Mouse (Mus musculus): Measurements from ENCODE around the gene Arl3.

The Arl3 gene

DNA sequence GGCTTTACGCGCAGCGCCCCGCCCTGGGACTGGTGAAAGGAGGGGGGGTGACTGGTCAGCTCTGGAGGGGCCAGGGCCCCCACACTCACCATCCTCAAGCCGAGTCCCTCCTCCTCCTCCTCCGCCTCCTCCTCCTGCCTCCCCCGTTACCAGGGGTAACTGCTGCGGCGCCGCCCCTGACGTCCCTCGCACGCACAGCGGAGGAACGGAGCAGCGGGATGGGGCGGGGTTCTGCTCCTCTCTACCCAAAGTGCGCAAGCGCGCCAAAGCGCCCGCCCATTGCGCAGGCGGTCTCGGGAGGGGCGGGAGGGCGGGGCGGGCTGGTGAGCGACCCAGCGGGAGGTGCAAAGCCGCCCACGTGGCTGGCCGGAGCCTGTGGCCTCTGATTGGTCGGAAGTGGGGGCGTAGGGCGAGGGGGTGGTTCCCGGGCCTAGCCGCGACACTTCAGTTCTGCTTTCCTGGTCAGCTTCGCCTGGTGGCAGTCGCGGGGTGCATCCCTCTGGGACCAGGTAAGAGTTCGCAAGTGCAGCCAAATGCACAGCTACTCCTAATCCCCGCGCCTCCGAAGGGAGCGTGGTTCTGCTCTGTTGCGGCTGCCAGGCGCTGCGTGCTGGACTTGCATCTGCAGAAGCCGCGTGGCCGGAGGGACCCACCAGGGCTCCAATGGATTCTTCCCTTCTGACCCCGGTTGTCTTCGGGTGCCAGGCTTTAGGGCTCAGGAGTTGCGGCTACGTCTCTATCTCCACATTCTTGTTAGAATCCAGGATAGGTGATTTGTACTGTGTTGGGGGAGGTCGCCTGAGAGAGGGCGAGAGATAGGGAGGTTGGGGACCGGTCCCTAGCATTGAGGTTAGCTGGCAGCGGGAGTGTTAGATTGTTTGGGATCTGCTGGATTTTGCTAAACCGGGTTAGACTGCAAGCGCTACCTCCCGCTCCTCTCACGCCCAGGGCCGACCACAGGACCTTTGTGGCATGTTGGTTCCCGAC is at the start of gene Arl3, which contains the start of gene Sfxn2:
Arl3 (minus strand) TSS at position 248 of the 987 bp plus-strand sequence.
Sfxn2 (plus strand) TSS at position 415 of the 987 bp plus-strand sequence.
- peak; percentile 96 for DNase-seq (ENCODE audit: low spot score)

DNA sequence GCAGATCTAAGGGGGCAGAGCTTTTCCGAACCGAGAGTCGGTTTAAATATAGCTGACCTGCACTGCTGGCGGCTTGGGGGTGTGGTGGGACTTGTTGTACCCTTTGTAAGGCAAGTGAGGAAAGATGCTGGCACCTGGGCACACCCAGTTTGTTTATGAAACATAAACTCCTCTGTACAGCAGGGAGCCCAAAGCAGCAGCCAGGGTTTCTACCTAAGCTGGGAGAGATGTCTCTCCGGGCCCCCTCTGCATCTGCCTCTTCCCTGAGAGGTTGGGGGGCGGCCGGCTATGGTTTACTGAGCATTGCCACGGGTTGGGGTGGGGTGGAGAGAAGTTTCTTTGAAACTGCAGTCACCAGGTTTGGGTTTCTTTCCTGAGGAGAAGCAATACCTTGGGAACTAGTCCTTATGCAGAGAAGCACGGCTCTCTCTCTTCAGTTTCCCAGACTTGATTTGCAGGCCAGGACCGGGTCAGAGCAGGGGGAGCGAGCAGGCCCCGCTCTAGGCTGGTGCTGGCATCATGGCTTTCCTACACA is 49.7 kb upstream of the Arl3 start:
- DNase-seq (ENCODE audit: low spot score) = no peak

DNA sequence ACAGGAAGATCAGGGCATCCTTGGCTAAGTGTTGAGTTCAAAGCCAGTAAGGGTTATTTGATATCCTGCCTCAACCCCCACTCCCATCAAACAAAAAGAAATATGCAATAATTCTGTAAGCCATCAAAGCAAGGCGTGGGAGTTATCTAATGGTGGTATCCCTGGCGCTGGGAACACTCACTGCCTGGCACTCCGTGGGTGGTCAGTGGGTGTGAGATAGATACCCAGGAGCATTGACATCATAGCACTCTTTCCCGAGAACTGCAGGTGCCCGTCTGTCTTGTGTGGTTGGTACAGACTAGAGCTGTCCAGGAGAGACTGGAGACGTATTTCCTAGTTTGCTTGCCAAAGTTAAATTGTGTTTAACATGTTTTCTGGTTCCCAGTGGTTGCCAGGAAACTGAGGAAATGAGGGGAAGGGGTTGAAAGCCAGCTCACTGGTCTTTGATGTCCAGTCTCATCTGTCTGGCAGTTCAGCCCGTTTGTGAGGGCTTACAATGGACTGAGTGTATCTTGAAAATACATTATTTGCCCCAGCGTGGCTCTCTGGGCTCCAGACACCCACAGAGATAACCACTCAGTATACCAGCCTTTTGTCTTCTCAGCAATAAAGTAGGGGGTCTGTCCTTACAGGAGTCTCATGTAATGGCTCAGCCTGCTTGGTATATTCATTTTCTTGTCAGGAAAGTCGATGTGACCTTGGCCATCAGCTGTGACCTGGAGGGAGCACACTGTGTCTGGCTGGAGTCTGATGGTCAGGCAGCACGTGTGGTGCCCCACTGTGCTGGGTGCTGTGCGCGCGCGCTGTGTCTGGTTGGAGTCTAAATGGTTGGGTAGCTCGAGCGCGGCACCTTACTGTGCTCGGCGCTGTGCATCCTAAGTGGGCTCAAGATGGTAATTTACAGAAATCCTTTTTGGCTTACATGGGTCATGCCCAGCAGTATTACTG is 48.5 kb upstream of the Arl3 start:
- no peak for DNase-seq (ENCODE audit: low spot score)

DNA sequence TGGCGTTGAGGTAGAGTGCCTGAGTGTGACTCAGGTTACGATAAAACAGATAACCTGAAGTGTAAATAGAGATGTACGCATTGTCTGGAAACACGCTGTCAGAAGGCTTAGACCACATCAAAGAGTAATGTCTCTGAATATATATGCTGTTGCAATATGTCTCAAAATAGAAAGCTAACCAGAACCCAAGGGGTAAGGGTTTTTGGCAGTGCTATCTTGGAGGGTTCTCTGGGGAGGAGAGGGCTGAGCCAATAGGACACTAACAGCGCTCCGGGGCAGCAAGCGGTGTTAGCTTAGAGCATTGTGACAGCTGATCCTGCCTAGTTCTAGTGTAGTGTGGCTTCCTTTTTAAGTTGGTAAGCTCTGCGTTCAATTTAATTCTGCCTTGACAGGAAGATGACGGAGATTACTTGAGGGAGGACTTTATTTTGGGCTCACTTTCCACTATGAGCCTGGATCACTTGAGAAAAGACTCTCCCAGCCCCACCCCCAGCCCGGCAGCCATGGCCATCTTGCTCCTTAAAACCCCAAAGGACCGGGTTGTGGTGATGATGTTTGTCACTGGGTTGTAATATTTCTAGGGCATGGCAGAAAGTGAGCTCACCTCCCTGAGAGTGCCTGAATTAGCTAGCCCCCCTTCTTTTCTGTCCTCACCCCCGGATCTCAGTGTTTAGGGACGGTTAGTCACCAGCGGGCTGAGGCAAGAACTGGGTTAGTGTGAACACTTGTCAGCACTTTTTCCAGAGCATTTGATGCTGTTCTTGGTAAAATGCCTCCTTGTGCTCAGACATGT is 47.2 kb upstream of the Arl3 start:
- no peak for DNase-seq (ENCODE audit: low spot score)

DNA sequence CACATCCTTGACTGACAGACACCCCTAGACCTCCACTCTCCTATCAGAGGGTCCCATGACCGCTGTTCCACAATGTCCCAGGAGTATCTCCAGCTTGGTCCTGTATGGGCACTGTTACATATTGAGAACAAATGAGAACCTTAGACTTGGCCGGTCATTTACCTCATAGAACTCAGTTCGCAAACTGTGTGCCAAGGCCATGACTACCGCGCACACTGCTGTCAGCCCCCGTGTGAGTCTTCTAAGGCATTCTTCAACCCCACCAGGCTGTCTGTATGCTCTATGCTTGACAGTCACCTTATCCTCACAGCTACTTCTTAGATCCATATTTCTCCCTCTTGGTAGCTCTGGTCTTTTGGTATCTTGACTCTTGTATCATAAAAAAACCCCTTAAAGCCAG is 46.5 kb upstream of the Arl3 start:
- DNase-seq (ENCODE audit: low spot score) = no peak

DNA sequence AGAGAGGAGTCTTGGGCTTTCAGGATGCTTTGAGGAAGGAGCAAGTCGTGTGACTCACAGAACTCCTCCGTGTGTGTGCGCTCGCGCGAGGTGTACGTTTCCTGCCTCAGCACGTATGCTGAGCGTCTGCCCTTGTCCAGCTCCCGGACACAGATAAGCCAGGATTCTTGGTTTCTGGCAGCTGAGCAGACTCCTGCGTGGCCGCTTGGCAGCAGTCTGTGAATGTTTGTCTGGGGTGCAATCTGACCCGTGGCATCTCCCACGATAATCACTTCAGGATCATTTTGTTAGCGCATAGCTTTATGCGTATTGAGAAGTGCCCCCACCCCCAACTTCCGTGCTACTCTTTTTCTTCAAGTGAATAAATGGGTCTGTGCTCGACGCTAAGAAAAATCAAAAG is 46.0 kb upstream of the Arl3 start:
- no peak for DNase-seq (ENCODE audit: low spot score)

DNA sequence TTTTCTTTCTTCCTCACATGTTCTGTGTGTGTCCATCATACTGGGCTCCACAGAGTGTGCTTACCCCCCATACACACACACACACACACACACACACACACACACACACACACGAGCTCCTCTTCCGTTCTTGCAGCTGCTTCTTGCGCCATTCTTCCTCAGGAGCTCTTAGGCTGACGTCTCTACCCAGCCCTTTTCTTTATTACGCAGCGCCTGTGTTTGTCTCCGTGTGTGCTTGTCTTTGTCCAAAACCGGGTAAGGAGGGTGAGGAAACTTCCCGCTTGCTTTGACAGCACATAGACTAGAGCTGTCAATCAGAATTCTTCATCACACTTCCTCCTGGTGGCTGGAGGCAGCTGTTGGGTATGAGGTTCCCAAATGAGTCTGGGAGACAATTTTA is 45.3 kb upstream of the Arl3 start:
- no peak for DNase-seq (ENCODE audit: low spot score)

DNA sequence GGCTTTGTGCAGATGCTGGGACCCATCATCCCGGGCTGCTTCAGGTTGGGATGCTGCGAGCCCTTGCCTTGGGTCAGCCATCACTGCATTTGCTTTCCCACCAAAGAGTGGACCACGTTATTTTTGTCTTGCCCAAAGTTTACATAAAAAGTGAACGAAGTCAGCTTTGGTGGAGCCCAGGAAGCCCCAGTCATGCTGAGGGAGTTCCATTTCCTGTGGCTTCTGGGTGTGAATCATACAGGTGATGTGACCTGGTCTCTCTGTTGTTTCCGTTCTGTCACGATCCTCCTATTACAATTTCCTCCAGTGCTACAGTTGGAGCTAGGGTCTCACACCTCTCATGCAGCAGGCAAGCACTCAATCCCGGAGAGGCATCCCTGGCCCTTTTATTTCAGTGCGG is 44.4 kb upstream of the Arl3 start:
- DNase-seq (ENCODE audit: low spot score) = no peak

DNA sequence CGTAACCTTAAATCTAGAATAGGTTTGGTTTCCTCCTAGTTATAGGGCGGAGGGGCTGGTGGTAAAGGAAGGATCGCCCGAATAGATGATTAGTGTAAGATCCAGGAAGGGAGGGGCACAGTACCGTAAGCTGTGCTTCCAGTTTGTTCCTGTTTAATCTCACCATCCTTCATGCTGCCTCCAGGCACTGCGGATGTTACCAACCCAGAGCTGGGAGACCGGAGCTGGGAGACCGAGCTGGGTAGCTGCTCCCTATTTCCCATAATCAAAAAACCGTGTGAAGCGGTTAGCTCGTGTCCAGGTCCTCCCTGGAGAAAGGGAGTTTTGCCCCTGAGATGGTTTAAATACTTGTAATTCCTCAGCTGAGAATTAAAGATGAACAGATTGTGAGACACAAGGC is 43.4 kb upstream of the Arl3 start:
- no peak for DNase-seq (ENCODE audit: low spot score)

DNA sequence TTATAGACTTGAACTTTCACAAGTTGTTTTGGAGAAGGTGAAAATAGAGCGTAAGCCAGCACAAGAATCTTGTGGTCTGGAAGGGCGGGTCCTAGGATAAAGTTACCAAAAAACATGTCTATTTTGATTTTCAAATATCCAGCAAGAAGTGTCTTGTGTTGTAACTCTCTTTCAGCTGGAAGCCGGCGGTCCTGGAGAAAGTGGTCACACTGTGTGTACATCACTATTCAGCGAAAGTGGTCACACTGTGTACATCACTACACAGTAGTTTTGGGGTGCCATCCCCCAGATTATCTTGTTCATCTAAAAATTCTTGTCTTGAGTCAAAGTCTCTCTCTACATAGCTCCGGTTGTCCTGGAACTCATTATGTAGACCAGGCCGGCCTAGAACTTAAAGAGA is 35.2 kb upstream of the Arl3 start:
- DNase-seq (ENCODE audit: low spot score) = no peak

DNA sequence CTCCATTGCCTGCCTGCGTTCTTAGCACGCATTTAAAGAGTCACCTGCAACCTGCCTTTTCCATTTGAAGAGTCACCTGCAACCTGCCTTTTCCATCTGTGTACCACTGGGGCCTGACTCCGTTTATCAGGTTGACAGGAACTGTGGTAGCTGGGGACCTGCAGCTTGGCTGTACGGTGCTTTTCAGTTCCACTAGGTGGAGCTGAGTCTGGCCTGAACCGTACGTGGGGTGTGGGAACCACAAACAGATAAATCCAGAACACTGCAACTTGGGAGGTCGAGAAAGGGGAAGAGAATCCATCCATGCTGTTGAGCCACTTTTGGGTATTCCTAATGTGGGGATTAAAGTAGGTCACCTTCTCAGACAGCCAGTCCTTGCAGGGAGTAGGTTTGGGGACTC is 34.4 kb upstream of the Arl3 start:
- DNase-seq (ENCODE audit: low spot score) = peak; percentile 22

DNA sequence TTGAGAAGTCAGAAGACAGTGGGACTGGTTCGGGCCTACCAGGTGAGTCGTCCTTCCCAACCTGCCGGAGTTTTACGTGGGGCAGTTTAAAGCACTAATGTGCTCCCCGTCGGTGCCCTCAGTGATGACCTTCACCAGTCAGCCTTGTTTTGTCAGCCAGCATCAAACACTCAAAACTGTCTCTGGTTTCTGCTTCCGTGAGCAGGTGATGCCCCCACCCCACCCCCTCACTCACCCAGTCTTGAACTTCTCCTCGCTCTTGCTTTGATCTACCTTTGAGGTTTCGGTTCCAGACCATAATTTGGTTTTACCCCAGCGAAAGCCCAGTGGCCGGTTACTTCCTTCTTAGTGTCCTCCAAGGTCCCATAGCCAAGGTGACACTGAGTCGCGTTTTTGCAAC is 33.7 kb upstream of the Arl3 start:
- DNase-seq (ENCODE audit: low spot score) = no peak

DNA sequence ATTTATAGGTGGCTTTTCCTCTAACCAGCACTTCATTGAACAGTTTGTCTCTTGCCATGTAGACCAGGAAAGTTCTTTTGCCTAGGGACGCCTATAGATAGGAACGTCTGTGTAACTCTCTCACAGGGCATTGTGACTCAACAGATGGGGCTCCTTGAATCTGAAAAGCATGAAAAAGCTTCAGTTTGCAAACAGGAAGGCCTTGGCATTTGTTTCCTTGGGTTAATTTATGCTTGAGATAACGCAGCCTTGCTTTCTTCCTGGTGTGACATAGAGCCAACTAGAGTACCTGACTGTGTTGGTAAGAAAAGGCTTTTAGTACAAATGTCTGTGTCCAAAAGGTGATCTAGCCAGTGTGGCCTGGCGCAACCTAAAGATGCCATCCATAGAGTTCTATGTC is 29.4 kb upstream of the Arl3 start:
- DNase-seq (ENCODE audit: low spot score) = no peak

DNA sequence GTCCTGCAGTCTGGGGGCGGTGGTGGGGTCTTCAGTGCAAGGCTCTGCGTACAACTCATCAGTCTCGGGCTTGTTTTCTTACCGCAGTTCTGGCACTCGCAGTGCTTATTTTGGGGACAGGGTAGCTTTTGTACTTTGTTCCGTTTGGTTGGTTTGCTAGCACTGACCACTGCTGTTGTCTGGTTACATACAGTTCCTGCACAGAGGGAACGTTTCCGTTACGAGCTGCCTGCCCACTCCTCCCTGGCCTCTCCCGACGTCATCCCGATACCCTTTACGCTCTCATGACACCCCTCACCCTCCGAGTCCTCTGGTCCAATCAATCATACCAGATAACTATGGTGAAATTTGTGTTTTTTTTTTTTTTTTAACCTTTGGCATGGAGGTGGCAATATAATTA is 28.5 kb upstream of the Arl3 start:
- DNase-seq (ENCODE audit: low spot score) = no peak

DNA sequence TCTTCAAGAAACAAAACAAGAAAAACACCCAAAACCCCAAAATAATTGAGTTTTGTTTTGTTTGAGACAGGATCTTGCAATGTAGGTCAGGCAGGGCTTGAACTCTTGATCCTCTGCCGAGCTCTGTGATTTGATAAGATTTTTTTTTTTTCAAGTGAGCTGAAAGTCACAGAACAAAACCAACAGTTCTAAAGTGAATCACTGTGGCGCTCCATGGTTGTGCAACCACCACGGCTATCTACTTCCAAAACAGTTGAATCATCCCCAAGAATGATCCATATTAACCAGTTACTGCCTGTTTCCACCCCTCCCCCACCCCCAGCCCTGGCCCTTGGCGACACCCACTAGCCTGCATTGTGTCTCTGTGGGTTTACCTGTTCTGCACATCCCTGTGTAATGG is 27.4 kb upstream of the Arl3 start:
- no peak for DNase-seq (ENCODE audit: low spot score)

DNA sequence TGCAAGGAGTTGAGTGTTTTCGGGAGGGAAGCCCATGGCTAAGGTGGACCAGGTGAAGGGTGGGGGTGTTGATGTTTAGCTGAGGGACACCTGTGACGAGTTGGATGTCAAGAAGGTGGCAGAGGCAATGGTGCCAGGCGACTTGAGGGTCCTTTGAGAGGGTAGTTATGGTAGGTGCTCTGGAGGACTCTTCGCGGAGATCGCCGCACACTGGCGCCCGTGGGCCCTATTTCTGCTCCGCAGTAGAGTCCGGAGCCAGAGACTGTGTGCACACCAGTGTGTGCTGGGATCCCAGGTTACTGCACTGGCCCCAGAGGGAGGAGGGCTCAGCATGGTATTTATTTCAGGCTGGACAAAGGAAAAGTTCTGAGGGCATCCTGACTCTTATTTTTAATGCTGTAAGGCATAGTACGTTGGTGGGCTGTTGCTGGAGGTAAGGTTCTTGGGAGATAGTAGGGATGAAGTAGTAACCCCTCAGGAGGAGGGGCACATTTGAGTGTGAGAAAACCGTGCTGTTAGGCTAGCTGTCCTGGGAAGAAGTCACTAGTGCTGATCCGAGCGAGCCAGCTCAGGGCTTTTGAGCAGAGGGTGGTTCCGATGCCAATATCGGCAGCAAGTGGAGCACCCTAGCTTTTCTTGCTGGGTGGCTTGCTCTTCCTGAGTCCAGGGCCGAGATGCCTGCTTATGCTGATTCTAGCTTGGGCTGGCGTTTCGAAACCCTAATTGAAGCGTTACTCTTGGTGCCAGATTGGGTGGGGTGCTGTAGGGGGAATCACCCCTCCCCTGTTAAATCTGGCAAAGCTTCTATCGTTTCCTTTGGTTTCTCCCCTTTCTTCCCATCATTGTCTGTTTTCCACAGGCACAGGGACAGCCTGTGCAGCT is 26.6 kb upstream of the Arl3 start:
- DNase-seq (ENCODE audit: low spot score) = peak; percentile 22

DNA sequence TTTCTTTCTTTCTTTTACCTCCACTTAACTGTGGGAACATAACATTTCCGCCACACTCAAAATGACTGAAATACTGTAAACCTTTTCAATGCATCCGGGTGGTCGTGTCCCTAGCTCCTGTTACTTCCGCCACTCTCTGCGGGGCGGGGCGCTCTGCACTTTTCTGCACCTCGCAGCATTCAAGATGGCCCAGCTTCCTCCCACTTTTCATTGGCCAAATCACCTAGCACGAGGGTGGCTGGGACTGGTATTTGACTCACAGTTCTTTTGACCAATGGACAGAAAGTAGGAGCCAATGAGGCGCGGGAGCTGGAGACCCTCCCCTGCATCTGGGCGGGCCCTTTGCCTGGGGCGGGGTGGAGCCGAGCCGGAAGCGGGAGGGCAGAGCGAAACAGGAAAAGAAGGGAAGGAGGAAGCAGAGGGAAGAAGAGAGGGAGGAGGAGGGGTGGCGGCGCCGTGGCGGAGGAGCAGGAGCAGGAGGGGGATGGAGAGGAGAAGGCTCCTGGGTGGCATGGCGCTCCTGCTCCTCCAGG is 25.8 kb upstream of the Arl3 start, which contains the start of gene Wbp1l:
Wbp1l (plus strand) TSS at position 365 of the 533 bp plus-strand sequence.
- DNase-seq (ENCODE audit: low spot score) = peak; percentile 96

DNA sequence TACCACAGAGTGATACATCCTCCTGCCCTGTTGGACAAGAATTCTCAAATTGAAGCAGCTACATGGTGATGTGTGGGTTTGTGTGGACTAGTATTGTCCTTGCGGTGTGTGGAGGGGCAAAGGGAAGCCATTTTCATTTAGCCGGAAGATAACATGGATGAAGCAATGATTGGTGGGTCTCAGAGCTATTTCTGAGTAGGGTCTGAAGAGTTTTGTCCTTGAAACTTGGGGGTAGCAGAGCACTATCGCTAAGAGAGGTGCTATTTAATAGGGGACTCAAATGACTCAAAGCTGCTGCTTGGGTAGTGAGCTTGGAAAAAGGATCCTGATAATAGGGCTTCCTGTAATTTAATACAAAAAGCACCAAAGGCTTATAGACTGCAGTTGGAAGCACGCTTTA is 25.2 kb upstream of the Arl3 start:
- DNase-seq (ENCODE audit: low spot score) = no peak

DNA sequence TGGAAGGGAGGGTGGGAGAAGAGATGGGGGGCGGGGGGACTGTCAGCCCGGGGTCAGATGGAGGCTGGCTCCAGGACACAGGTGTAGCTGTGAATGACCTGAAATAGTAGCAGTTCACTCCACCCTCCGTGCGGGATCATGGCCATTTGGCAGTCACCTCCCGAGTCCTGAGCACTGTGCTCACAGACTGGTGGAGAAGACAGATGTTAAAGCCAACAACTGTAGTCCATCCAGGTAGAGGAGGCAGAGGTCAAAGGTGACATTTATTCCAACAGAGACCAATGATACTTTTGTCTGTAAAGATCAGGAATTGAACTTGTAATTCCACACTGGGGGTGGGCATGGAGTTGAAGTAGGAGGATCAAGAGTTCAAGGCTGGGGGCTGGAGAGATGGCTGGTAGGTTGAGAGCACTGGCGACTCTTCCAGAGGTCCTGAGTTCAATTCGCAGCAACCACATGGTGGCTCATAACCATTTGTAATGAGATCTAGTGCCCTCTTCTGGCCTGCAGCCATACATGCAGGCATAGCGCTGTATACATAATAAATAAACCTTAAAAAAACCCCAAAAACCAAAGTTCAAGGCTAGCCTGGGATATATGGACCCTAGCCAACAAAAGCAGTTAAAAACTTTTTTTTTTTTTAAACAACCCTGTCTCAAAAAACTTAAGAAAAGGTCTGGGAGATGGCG is 19.9 kb upstream of the Arl3 start:
- DNase-seq (ENCODE audit: low spot score) = no peak

DNA sequence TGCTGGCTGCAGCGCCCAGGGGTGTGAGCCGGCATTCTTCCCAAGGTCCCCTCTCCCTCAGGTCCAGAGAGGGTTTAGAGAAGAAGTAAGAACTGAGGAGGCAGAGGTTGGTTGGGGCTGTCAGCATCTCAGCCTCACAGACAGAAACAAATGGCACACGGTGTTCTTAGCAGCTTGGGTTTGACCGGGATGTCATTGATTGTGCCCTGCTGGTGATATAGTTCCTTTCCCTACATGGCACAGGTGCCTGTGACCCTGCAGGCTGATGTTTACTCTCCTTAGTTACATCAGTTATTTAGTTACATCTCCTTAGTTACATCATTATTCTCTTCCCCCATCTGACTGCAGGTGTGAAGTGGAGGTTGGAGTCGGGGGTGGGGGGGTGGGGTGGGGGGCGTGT is 18.6 kb upstream of the Arl3 start:
- DNase-seq (ENCODE audit: low spot score) = no peak

Data from c-Kit-positive CD71-positive TER-119-positive erythroid progenitor cells, embryonic 14.5 days (primary cell).